Mouse (Mus musculus) bone marrow macrophage, adult 2 months (primary cell): ENCODE results near the gene Snrpd3.
"Not testable (repeated sequence)": the region's sequence is repeated elsewhere in the genome, so short reads cannot be mapped to it uniquely, and the experiment has no call there.

Experiments
- CTCF ChIP-seq: IDR thresholded peaks from 2 replicates; pipeline ENCODE4 v1.5.1; 2012; ENCODE audit warnings: low read depth, mild to moderate bottlenecking, low read length, moderate library complexity
- POLR2A ChIP-seq: IDR thresholded peaks from 2 replicates; pipeline ENCODE4 v1.6.1; 2012; ENCODE audit warnings: mild to moderate bottlenecking, low read depth, low read length, borderline replicate concordance

- not testable (repeated sequence) for TF ChIP-seq CTCF, POLR2A
Measured at GRCm38 (mm10) chr10:75499214-75499613, 18.1 kb upstream of the Snrpd3 start.
